Mouse (Mus musculus): Measurements from ENCODE around the gene Lyrm1. TPM values are rescaled to one million over a fixed set of nuclear protein-coding genes. Genes with fewer than 3 reads are reported as not detected.

Lyrm1 gene
- total and polyA plus RNA-seq, 3 experiments = 4.6 to 10.9 (median 7.9) TPM

DNA sequence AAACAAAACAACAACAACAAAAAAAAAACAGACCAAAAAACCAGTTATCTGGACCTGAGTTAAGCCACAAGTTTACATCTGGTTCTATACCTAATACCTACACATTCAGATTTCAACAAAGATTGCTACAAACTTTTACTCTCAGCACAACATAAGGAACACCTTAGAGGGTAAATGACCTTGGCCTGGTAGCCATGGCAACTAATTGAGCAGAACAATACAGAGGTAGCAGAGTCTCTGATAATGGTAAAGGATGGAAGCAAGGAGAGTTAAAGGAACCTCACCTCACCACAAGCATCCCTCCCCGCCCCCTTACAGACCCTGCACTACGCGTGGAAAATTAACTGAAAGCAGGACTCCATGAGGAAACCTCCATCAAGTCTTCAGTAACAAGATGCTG, 35.5 kb upstream of the Lyrm1 start:
- DNase-seq (ENCODE audit: extremely low read depth) = no peak
- no peaks in the 10 kb centered on the region for H3K79me2 ChIP-seq (replicated peaks; ENCODE audit: control insufficient read depth, extremely low read depth, insufficient read depth, poor library complexity, severe bottlenecking)
- in situ Hi-C loops (cut with MboI; ENCODE audit: low pct_ligation_motif_present, low pct_unique_long_range_greater_than_20kb, low sequenced_read_pairs) = loop anchor here (25.0 kb wide), 1 partner anchor 202 kb away; no protein-coding TSS in a partner anchor
- no peak overlapping the region for H3K4me3 ChIP-seq (replicated peaks in 1 of 3; ENCODE audit: low read depth in 2 of 3, low read length in 2 of 3, poor library complexity in 1 of 3)
- H3K9me3 ChIP-seq (replicated peaks; ENCODE audit: low read length) = no peaks in the 10 kb centered on the region
- H3K27ac ChIP-seq (ENCODE audit: insufficient read depth, low read depth) = no peak overlapping the region
- H3K4me2 ChIP-seq (ENCODE audit: insufficient read depth, low read depth, poor library complexity, severe bottlenecking) = peak overlapping the region; percentile 87; the same call in 1 of the 2 replicates
- no peak for TF ChIP-seq JUND (conservative IDR thresholded peaks at IDR 0.05; ENCODE audit: low read depth, low read length)
- TF ChIP-seq EP300 (IDR thresholded peaks at IDR 0.05; ENCODE audit: low read length) = no peak
- no peak for TF ChIP-seq PAX5 (IDR thresholded peaks at IDR 0.05; ENCODE audit: low read length)
- TF ChIP-seq HCFC1 (IDR thresholded peaks at IDR 0.05; ENCODE audit: low read depth, low read length) = no peak
- no peak for TF ChIP-seq IRF4 (IDR thresholded peaks at IDR 0.05; ENCODE audit: low read depth, low read length)
- no peak for TF ChIP-seq POLR2AphosphoS2 (IDR thresholded peaks at IDR 0.05; ENCODE audit: low read depth, low read length)
- no peak for TF ChIP-seq NRF1 (IDR thresholded peaks at IDR 0.05; ENCODE audit: low read depth, low read length)
- TF ChIP-seq CTCF (conservative IDR thresholded peaks at IDR 0.05 in 1 of 2, IDR thresholded peaks at IDR 0.05 in 1 of 2; ENCODE audit: low read depth in 2 of 2, low read length in 2 of 2) = no peak
- TF ChIP-seq JUN (IDR thresholded peaks at IDR 0.05; ENCODE audit: insufficient read depth, low read depth, low read length) = no peak
- TF ChIP-seq E2F4 (IDR thresholded peaks at IDR 0.05; ENCODE audit: insufficient replicate concordance, low read depth, low read length) = no peak
- no peak for TF ChIP-seq TBP (conservative IDR thresholded peaks at IDR 0.05; ENCODE audit: low read depth, low read length)
- TF ChIP-seq ZNF384 (IDR thresholded peaks at IDR 0.05; ENCODE audit: low read depth, low read length) = no peak
- no peak for TF ChIP-seq RCOR1 (conservative IDR thresholded peaks at IDR 0.05; ENCODE audit: low read depth, low read length)
- no peak for TF ChIP-seq ZC3H11A (IDR thresholded peaks at IDR 0.05; ENCODE audit: low read depth, low read length)
- TF ChIP-seq CHD2 (IDR thresholded peaks at IDR 0.05; ENCODE audit: low read length) = no peak
- TF ChIP-seq ZMIZ1 (IDR thresholded peaks at IDR 0.05; ENCODE audit: low read depth, low read length) = no peak
- no peak for TF ChIP-seq ELF1 (IDR thresholded peaks at IDR 0.05; ENCODE audit: low read depth, low read length)
- no peak for TF ChIP-seq MYC (IDR thresholded peaks at IDR 0.05; ENCODE audit: low read depth, low read length)
- no peak for TF ChIP-seq TCF12 (IDR thresholded peaks at IDR 0.05; ENCODE audit: low read depth, low read length)
- peaks cover 21 to 67% of the 10 kb centered on the region in 2 experiments for H3K4me1 ChIP-seq (ENCODE audit: control insufficient read depth in 1 of 2, insufficient read depth in 2 of 2)
- H3K36me3 ChIP-seq (replicated peaks in 1 of 2; ENCODE audit: control insufficient read depth in 1 of 2, insufficient read depth in 1 of 2, low read length in 1 of 2) = peaks cover 6 to 37% of the 10 kb centered on the region in 2 experiments
- dilution Hi-C loops (cut with MboI; ENCODE audit: extremely low pct_ligation_motif_present, extremely low pct_unique_long_range_greater_than_20kb, low sequenced_read_pairs) = no loop called here
- no peaks in the 10 kb centered on the region for H3K27me3 ChIP-seq (replicated peaks)
- no peak overlapping the region for H3K9ac ChIP-seq (ENCODE audit: insufficient read depth, low read depth)

- Histone ChIP-seq H3K36me3 (replicated peaks in 1 of 2; ENCODE audit: control insufficient read depth in 1 of 2, insufficient read depth in 1 of 2, low read length in 1 of 2) (peaks cover 6 to 34% of the 10 kb centered on the region in 2 experiments), H3K9me3 (replicated peaks; ENCODE audit: low read length) (no peaks in the 10 kb centered on the region), H3K79me2 (replicated peaks; ENCODE audit: control insufficient read depth, extremely low read depth, insufficient read depth, poor library complexity, severe bottlenecking) (no peaks in the 10 kb centered on the region), H3K27ac (ENCODE audit: insufficient read depth, low read depth) (0 out of 2 replicates have a peak overlapping the region, but pooled peaks have one; percentile 20), H3K4me3 (replicated peaks in 1 of 3; ENCODE audit: low read depth in 2 of 3, low read length in 2 of 3, poor library complexity in 1 of 3) (no peak overlapping the region), H3K9ac (ENCODE audit: insufficient read depth, low read depth) (no peak overlapping the region), H3K4me1 (ENCODE audit: control insufficient read depth in 1 of 2, insufficient read depth in 2 of 2) (peaks cover 21 to 65% of the 10 kb centered on the region in 2 experiments), H3K4me2 (ENCODE audit: insufficient read depth, low read depth, poor library complexity, severe bottlenecking) (peak overlapping the region; percentile 87; the same call in 1 of the 2 replicates), H3K27me3 (replicated peaks) (no peaks in the 10 kb centered on the region)
- TF ChIP-seq GABPA (IDR thresholded peaks at IDR 0.05; ENCODE audit: insufficient replicate concordance, low read depth, low read length) (no peak), MAFK (IDR thresholded peaks at IDR 0.05; ENCODE audit: insufficient replicate concordance, low read length) (no peak), BHLHE40 (IDR thresholded peaks at IDR 0.05; ENCODE audit: low read depth, low read length) (no peak), MYC (IDR thresholded peaks at IDR 0.05; ENCODE audit: low read depth, low read length) (no peak), PAX5 (IDR thresholded peaks at IDR 0.05; ENCODE audit: low read length) (no peak), TCF12 (IDR thresholded peaks at IDR 0.05; ENCODE audit: low read depth, low read length) (no peak), ZKSCAN1 (IDR thresholded peaks at IDR 0.05; ENCODE audit: borderline replicate concordance, low read depth, low read length) (no peak), USF2 (conservative IDR thresholded peaks at IDR 0.05; ENCODE audit: low read depth, low read length) (no peak), KAT2A (IDR thresholded peaks at IDR 0.05; ENCODE audit: insufficient replicate concordance, low read length) (no peak), ZMIZ1 (IDR thresholded peaks at IDR 0.05; ENCODE audit: low read depth, low read length) (no peak), ZNF384 (IDR thresholded peaks at IDR 0.05; ENCODE audit: low read depth, low read length) (no peak), TBP (conservative IDR thresholded peaks at IDR 0.05; ENCODE audit: low read depth, low read length) (no peak), SMC3 (IDR thresholded peaks at IDR 0.05; ENCODE audit: low read depth, low read length) (no peak), IRF4 (IDR thresholded peaks at IDR 0.05; ENCODE audit: low read depth, low read length) (no peak)
- in situ Hi-C loops (cut with MboI; ENCODE audit: low pct_ligation_motif_present, low pct_unique_long_range_greater_than_20kb, low sequenced_read_pairs) = loop anchor here (25.0 kb wide), 1 partner anchor 202 kb away; no protein-coding TSS in a partner anchor
- dilution Hi-C loops (cut with MboI; ENCODE audit: extremely low pct_ligation_motif_present, extremely low pct_unique_long_range_greater_than_20kb, low sequenced_read_pairs) = no loop called here
- no peak for DNase-seq (ENCODE audit: extremely low read depth)
Measured at GRCm38 (mm10) chr7:119860554-119860953, 35.1 kb upstream of the Lyrm1 start.

All from CH12.LX (cell line).